Mouse (Mus musculus): Measurements from ENCODE around the gene Herc3.

GRCm38 (mm10) chr6:58834470-58834869, 3.2 kb downstream of the Herc3 start:
- TF ChIP-seq CTCF (IDR thresholded peaks at IDR 0.05; ENCODE audit: borderline replicate concordance, control insufficient read depth, extremely low read depth, insufficient read depth, low read length, poor library complexity) (no peak), POLR2A (IDR thresholded peaks at IDR 0.05; ENCODE audit: control insufficient read depth, extremely low read depth, insufficient read depth, low read length, poor library complexity) (no peak)

Measured in thymus, adult 2 months (tissue).